Mouse (Mus musculus) midbrain, embryonic 15.5 days (tissue): Measurements from ENCODE around the gene Ocln. TPM values are rescaled to one million over a fixed set of nuclear protein-coding genes. Genes with fewer than 3 reads are reported as not detected.

Experiments
- ATAC-seq: fragments of 200-750 bp; cut with Nextera tagmentation; replicated peaks from 2 replicates; pipeline ENCODE4 v1.8.0; 2017; ENCODE audit warnings: moderate TSS enrichment
- H3K27ac ChIP-seq: fragments of 300-500 bp; sonication (generic); 2 replicates; pipeline ENCODE4 v1.5.1; 2015; ENCODE audit warnings: mild to moderate bottlenecking, inconsistent platforms
- H3K27me3 ChIP-seq: fragments of 300-500 bp; sonication (generic); replicated peaks from 2 replicates; pipeline ENCODE4 v1.6.1; 2015; ENCODE audit warnings: inconsistent platforms
- H3K36me3 ChIP-seq: fragments of 300-500 bp; sonication (generic); replicated peaks from 2 replicates; pipeline ENCODE4 v1.6.1; 2015; ENCODE audit warnings: inconsistent platforms
- H3K4me1 ChIP-seq: fragments of 300-500 bp; sonication (generic); 2 replicates; pipeline ENCODE4 v1.6.1; 2015; ENCODE audit warnings: inconsistent platforms
- H3K4me2 ChIP-seq: fragments of 300-500 bp; sonication (generic); 2 replicates; pipeline ENCODE4 v1.6.1; 2015; ENCODE audit warnings: inconsistent platforms, mild to moderate bottlenecking, moderate library complexity
- H3K4me3 ChIP-seq: fragments of 300-500 bp; sonication (generic); 2 replicates; pipeline ENCODE4 v1.5.1; 2015; ENCODE audit warnings: mild to moderate bottlenecking, inconsistent platforms
- H3K9ac ChIP-seq: fragments of 300-500 bp; sonication (generic); 2 replicates; pipeline ENCODE4 v1.6.1; 2015; ENCODE audit warnings: mild to moderate bottlenecking, inconsistent platforms
- H3K9me3 ChIP-seq: fragments of 300-500 bp; sonication (generic); 2 replicates; pipeline ENCODE4 v1.6.1; 2016; ENCODE audit warnings: inconsistent platforms
- WGBS: fragments of 180-500 bp; shearing (Covaris S2); methylation state at CpG from one replicate; pipeline ENCODE4 v1.1.7; 2015; ENCODE audit warnings: mixed read lengths; 5-methylcytosine and 5-hydroxymethylcytosine counted together
- polyA plus RNA-seq: library from polyadenylated mRNA; unstranded; fragments of >200 nt; fragmentation: Nextera tagmentation; extraction: Ambion mirVana; gene quantifications from 2 replicates; pipeline ENCODE4 v1.2.1, GENCODE M21; 2015

Ocln gene
- polyA plus RNA-seq, 1 experiment from 2014 or later, result 8.6 TPM

GRCm38 (mm10) chr13:100449495-100449894 is 103.0 kb downstream of the Ocln start:
- Histone ChIP-seq H3K4me2 (no peak overlapping the region), H3K36me3 (no peaks in the 10 kb centered on the region), H3K4me3 (no peak overlapping the region), H3K9ac (no peak overlapping the region), H3K27me3 (no peaks in the 10 kb centered on the region), H3K27ac (no peak overlapping the region), H3K9me3 (no peaks in the 10 kb centered on the region), H3K4me1 (no peaks in the 10 kb centered on the region)
- 91% methylated on average over 1 of the region's 1 CpGs for WGBS
- ATAC-seq, result no peak

Other genes with a start within 250 kb of the Ocln start
- gene Naip6, start 235.0 kb downstream of the Ocln start, polyA plus RNA-seq, result 0.08 TPM in 1 of 2 replicates, not detected in the other
- gene Naip1, start 99.8 kb downstream of the Ocln start, polyA plus RNA-seq, result 0.10 TPM in 1 of 2 replicates, not detected in the other
- 69.9 and 70.9 TPM in 2 replicates for gene Gtf2h2, start 60.1 kb downstream of the Ocln start, polyA plus RNA-seq
- 2.3 and 2.7 TPM in 2 replicates for gene Marveld2, start 64.3 kb upstream of the Ocln start, polyA plus RNA-seq
- gene Ak6, start 98.3 kb upstream of the Ocln start, polyA plus RNA-seq, result 299 and 307 TPM in 2 replicates
- gene Rad17, start 98.3 kb upstream of the Ocln start, polyA plus RNA-seq, result 17.0 and 17.1 TPM in 2 replicates
- 25.1 and 30.6 TPM in 2 replicates for gene Taf9, start 98.9 kb upstream of the Ocln start, polyA plus RNA-seq
- gene Ccdc125, start 117.0 kb upstream of the Ocln start, polyA plus RNA-seq, result 1.2 and 2.1 TPM in 2 replicates
- 41.6 and 42.7 TPM in 2 replicates for gene Cdk7, start 178.2 kb upstream of the Ocln start, polyA plus RNA-seq
- 119 and 125 TPM in 2 replicates for gene Mrps36, start 191.9 kb upstream of the Ocln start, polyA plus RNA-seq
- 5.4 and 5.8 TPM in 2 replicates for gene Cenph, start 223.2 kb upstream of the Ocln start, polyA plus RNA-seq
- gene Ccnb1, start 233.9 kb upstream of the Ocln start, polyA plus RNA-seq, result 30.9 and 44.5 TPM in 2 replicates